Mouse (Mus musculus) liver, adult 2 months (tissue): ENCODE measurements at regions not wholly inside any gene's neighbourhood (a gene's known extent, or its start where the extent isn't known, plus 50 kb on each side); places are given as distances from the start of the nearest gene placed in this dataset.

ENCODE experiments used
- DNase-seq: peaks from one replicate; pipeline ENCODE4 v3.0.0-alpha.2; 2011; ENCODE audit warnings: low read depth, low spot score; ENCODE audit errors: extremely low read depth
- H3K27ac ChIP-seq: fragments of 200-500 bp; replicated peaks from 2 replicates; pipeline ENCODE4 v1.5.1; 2012; ENCODE audit warnings: low read depth, mild to moderate bottlenecking, control low read depth, inconsistent platforms, low read length; ENCODE audit not compliant: insufficient read depth
- H3K27me3 ChIP-seq: fragments of 200-500 bp; 2 replicates; pipeline ENCODE4 v1.6.1; 2012; ENCODE audit warnings: mild to moderate bottlenecking, moderate library complexity, low read length, inconsistent platforms; ENCODE audit not compliant: control insufficient read depth, insufficient read depth
- H3K36me3 ChIP-seq: fragments of 200-500 bp; 2 replicates; pipeline ENCODE4 v1.6.1; 2012; ENCODE audit warnings: low read length, inconsistent platforms; ENCODE audit not compliant: control insufficient read depth, insufficient read depth
- H3K4me1 ChIP-seq: fragments of 200-500 bp; 2 replicates; pipeline ENCODE4 v1.6.1; 2011; ENCODE audit warnings: low read length; ENCODE audit not compliant: control insufficient read depth, insufficient read depth
- H3K4me3 ChIP-seq: fragments of 200-500 bp; 2 replicates; pipeline ENCODE4 v1.5.1; 2011; ENCODE audit warnings: low read depth, mild to moderate bottlenecking, control low read depth, low read length, moderate library complexity; ENCODE audit not compliant: insufficient read depth
- H3K79me2 ChIP-seq: fragments of 200-500 bp; 2 replicates; pipeline ENCODE4 v1.6.1; 2012; ENCODE audit warnings: inconsistent platforms, mild to moderate bottlenecking, low read length, moderate library complexity; ENCODE audit not compliant: control insufficient read depth, insufficient read depth
- H3K9ac ChIP-seq: fragments of 200-500 bp; 2 replicates; pipeline ENCODE4 v1.6.1; 2012; ENCODE audit warnings: low read depth, mild to moderate bottlenecking, control low read depth, inconsistent platforms, low read length
- CTCF ChIP-seq: fragments of 200-500 bp; IDR thresholded peaks from 2 replicates; pipeline ENCODE4 v1.5.1; 2011; ENCODE audit warnings: low read depth, low read length, control low read depth
- POLR2A ChIP-seq: fragments of 200-500 bp; IDR thresholded peaks from 2 replicates; pipeline ENCODE4 v1.6.1; 2011; ENCODE audit warnings: low read length, control low read depth; ENCODE audit not compliant: insufficient read depth; ENCODE audit errors: extremely low read depth
- WGBS: fragments of 180-500 bp; shearing (Covaris S2); methylation state at CpG from one replicate; pipeline ENCODE4 v1.1.7; 2018; 5-methylcytosine and 5-hydroxymethylcytosine counted together

DNA sequence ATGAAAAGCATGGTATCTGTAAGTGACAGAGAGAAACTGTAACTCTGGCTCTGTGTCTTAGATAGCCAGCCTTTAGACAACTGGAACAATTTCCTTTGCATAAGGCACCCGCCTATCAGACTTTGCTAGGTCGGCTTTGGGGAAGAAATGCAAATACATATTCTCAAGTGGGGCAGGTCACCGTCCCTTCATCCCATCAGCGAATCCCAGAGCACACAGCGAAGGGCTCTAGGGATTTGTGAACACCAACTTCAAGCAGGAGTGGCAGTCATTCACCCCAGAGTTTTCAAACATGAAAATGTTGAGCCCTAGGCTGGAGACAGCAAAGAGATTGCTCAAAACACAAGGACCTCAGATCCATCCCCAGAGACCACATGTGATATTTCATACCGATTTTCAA lies 534.5 kb upstream of the Atp11b start:
- H3K27ac ChIP-seq, result no peak overlapping the region
- DNase-seq, result no peak
- H3K4me3 ChIP-seq, result no peak overlapping the region
- no peak overlapping the region for H3K9ac ChIP-seq
- no peaks in the 10 kb centered on the region for H3K79me2 ChIP-seq
- H3K4me1 ChIP-seq, result no peaks in the 10 kb centered on the region
- no peaks in the 10 kb centered on the region for H3K27me3 ChIP-seq
- 79% methylated on average over 6 of the region's 6 CpGs for WGBS
- TF ChIP-seq CTCF (no peak), POLR2A (no peak)
- H3K36me3 ChIP-seq, result no peaks in the 10 kb centered on the region

DNA sequence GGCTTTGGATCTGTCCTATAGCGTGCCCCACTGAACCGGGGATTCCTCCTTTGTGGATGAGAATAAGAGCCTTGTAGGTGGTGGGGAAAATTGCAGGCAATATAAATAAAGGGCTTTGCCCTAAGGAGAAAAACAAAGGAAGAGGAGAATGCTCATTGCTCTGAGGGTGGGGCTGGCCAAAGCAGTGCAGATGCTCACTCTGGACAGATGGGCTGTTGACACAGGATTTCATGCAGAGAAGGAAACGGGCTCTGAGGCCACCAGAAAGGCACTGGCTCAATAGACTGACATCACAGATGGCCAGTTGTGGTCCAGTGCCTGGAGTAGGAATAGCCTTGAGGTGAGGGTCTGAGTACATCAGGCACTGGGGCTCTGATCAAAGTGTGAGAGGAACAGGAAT lies 532.7 kb upstream of the Atp11b start:
- DNase-seq, result no peak
- no peak overlapping the region for H3K27ac ChIP-seq
- no peak overlapping the region for H3K4me3 ChIP-seq
- H3K27me3 ChIP-seq, result no peaks in the 10 kb centered on the region
- H3K79me2 ChIP-seq, result no peaks in the 10 kb centered on the region
- TF ChIP-seq POLR2A (no peak), CTCF (no peak)
- no peaks in the 10 kb centered on the region for H3K36me3 ChIP-seq
- 73% methylated on average over 3 of the region's 3 CpGs for WGBS
- H3K4me1 ChIP-seq, result no peaks in the 10 kb centered on the region
- no peak overlapping the region for H3K9ac ChIP-seq

DNA sequence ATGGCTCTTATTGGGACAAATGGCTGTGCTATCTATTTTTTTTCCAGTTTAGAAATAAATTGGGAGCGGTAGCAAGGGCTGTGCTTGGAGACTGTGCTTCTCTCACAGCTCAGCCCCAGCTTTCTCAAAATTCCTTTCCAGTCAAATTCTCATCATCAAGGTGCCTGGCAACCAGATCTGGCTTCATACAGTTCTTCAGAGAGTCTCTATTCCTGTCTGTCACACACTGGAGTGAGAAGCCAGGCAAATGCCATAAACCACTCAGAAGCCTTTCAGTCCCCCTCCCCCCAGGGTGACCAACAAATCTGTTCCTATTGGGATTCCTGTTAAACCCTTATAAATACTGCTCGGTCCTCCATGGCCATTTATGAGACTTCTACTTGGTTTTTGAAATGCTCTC lies 531.7 kb upstream of the Atp11b start:
- DNase-seq, result no peak
- TF ChIP-seq CTCF (no peak), POLR2A (no peak)
- H3K4me1 ChIP-seq, result no peaks in the 10 kb centered on the region
- H3K27me3 ChIP-seq, result no peaks in the 10 kb centered on the region
- 53% methylated on average over 2 of the region's 2 CpGs for WGBS
- no peaks in the 10 kb centered on the region for H3K36me3 ChIP-seq
- no peaks in the 10 kb centered on the region for H3K79me2 ChIP-seq
- H3K9ac ChIP-seq, result no peak overlapping the region
- H3K27ac ChIP-seq, result no peak overlapping the region
- no peak overlapping the region for H3K4me3 ChIP-seq

DNA sequence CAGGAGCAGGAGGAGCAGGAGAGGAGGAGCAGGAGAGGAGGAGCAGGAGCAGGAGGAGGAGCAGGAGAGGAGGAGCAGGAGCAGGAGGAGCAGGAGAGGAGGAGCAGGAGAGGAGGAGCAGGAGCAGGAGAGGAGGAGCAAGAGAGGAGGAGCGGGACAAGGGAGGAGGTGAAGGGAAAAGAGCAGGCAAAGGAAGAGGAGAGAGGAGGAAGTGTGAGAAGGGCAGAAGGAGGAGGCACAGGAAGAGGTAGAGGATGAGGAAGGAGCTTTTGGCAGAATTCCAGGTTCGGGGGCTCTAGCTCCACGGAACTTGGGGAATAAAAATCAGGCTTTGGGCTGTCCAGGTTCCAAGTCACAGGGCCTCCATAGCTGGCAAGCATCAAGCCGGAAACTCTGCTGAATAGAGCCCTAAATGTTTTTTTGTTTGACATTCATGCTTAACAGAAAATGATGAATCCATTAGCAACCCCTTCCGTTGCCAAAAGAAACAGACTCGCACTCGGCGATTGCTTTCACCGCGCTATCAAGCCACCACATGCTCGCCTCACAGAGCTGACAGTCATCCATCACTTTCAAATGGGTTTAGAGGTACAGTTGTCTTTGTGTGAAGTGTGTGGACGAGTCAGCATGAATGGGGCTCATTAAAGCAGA lies 528.7 kb upstream of the Atp11b start:
- H3K27ac ChIP-seq, result no peak overlapping the region
- DNase-seq, result peak; percentile 29
- H3K4me3 ChIP-seq, result no peak overlapping the region
- 46% methylated on average over 12 of the region's 12 CpGs for WGBS
- no peaks in the 10 kb centered on the region for H3K79me2 ChIP-seq
- H3K36me3 ChIP-seq, result no peaks in the 10 kb centered on the region
- TF ChIP-seq CTCF (no peak), POLR2A (no peak)
- H3K27me3 ChIP-seq, result no peaks in the 10 kb centered on the region
- no peak overlapping the region for H3K9ac ChIP-seq
- H3K4me1 ChIP-seq, result no peaks in the 10 kb centered on the region

DNA sequence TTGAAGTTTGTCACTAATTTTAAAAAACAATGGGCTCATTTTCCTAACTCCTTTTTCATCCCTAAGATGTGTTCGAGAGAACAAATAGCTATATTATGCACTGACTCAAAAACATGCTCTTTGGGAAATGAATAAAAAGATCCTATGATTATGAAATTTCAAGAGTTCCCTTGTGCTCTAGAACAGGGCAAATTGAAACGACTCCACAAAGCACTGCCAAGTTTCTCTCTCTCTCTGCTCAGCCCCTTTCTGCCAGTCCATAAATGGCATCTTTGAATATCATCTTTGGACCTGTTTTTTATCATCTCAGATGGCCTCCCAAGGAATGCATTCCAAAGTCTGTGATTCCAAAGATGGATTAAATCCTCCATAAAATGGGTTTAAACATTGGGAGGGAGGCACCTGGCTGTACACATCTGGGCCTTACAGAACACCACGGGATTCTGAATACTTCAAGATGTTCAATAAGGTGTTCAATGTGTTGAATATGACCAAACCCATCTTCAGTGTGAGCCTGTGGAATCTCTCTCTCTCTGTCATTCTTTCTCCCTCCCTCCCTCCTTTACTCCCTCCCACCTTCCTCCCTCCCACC lies 528.0 kb upstream of the Atp11b start:
- Histone ChIP-seq H3K27ac (no peak overlapping the region), H3K4me1 (no peaks in the 10 kb centered on the region), H3K27me3 (no peaks in the 10 kb centered on the region), H3K36me3 (no peaks in the 10 kb centered on the region), H3K79me2 (no peaks in the 10 kb centered on the region), H3K4me3 (no peak overlapping the region), H3K9ac (no peak overlapping the region)
- WGBS, result 77% methylated on average over 3 of the region's 3 CpGs
- DNase-seq, result no peak
- no peak for TF ChIP-seq CTCF
- no peak for TF ChIP-seq POLR2A

DNA sequence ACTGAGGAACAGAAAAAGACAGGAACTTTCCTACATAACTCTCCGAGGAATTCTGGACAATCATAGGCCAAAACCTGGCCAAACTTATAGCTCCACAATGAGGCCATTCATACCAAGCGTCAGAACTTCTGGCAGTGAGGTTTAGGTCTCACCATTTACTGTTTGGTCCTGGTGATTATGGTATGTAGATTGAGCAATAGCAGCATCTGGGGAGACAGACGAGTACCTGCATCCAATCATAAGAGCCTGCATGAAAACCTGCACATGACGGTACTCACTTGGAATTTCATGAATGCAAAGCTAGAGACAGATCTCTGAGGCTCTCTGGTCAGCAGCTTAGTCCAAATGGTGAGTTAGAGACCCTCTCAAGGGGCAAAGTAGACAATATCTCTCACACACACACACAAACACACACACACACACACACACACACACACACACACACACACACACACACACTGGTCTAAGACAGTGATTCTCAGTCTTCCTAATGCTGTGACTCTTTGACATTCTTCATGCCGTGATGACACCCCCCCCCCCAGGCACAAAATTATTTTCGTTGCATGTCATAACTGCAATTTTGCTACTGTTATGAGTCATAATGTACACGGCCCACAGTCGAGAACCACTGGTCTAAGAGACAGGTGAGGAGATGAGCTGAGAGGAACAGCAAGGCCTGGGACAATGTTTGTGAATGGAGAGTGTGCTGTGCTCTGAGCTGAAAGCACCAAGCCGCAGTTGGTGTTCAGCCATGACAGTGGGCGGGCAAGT lies 522.6 kb upstream of the Atp11b start:
- no peak for DNase-seq
- no peak overlapping the region for H3K27ac ChIP-seq
- TF ChIP-seq POLR2A (no peak), CTCF (no peak)
- 82% methylated on average over 10 of the region's 10 CpGs for WGBS
- no peaks in the 10 kb centered on the region for H3K4me1 ChIP-seq
- no peaks in the 10 kb centered on the region for H3K79me2 ChIP-seq
- H3K36me3 ChIP-seq, result no peaks in the 10 kb centered on the region
- H3K9ac ChIP-seq, result no peak overlapping the region
- H3K4me3 ChIP-seq, result no peak overlapping the region
- no peaks in the 10 kb centered on the region for H3K27me3 ChIP-seq
